Mouse (Mus musculus): ENCODE measurements around the gene Nwd2.
A peak's percentile ranks its signal among the peaks of the same experiment; 100 is the strongest.

The Nwd2 gene

GRCm38 (mm10) chr5:63728955-63729354 lies 80.1 kb downstream of the Nwd2 start:
- TF ChIP-seq CTCF (conservative IDR thresholded peaks at IDR 0.05; ENCODE audit: low read length): no peak
- no peak for TF ChIP-seq POU5F1 (IDR thresholded peaks at IDR 0.05; ENCODE audit: borderline replicate concordance, low read length)
- TF ChIP-seq NANOG (IDR thresholded peaks at IDR 0.05; ENCODE audit: borderline replicate concordance, low read length): no peak
- H3K4me1 ChIP-seq (replicated peaks; ENCODE audit: low read depth, low read length): no peaks in the 10 kb centered on the region
- no peak overlapping the region for H3K4me3 ChIP-seq (replicated peaks; ENCODE audit: low read length)
- no peaks in the 10 kb centered on the region for H3K27me3 ChIP-seq (ENCODE audit: insufficient read depth, low read length)
- H3K9me3 ChIP-seq (ENCODE audit: low read length): no peaks in the 10 kb centered on the region
- H3K36me3 ChIP-seq (ENCODE audit: insufficient read depth, low read length): no peaks in the 10 kb centered on the region

DNA sequence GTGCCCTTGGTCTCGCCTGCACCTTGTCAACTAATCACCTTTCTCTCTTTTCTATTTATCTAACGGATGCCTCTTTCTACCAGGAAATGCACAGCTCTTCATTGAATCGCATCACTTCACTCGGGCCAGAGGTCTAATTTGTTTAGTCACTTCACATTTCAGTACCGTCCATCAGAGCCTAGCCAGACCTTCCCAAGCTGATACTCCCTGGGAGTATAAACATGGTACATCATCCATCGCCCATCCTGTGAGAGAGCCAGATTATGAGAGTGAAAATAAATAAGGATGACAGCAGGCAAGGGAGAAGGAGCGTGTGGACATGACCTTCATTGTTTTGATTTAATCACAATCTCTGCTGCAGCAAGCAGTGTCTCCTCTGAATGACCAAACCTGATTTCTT lies 86.6 kb downstream of the Nwd2 start:
- H3K4me3 ChIP-seq (replicated peaks; ENCODE audit: low read length): no peak overlapping the region
- no peaks in the 10 kb centered on the region for H3K9me3 ChIP-seq (ENCODE audit: low read length)
- no peaks in the 10 kb centered on the region for H3K36me3 ChIP-seq (ENCODE audit: insufficient read depth, low read length)
- H3K27me3 ChIP-seq (ENCODE audit: insufficient read depth, low read length): no peaks in the 10 kb centered on the region
- H3K4me1 ChIP-seq (replicated peaks; ENCODE audit: low read depth, low read length): no peaks in the 10 kb centered on the region
- TF ChIP-seq NANOG (IDR thresholded peaks at IDR 0.05; ENCODE audit: borderline replicate concordance, low read length) (no peak), CTCF (conservative IDR thresholded peaks at IDR 0.05; ENCODE audit: low read length) (no peak), POU5F1 (IDR thresholded peaks at IDR 0.05; ENCODE audit: borderline replicate concordance, low read length) (no peak)

DNA sequence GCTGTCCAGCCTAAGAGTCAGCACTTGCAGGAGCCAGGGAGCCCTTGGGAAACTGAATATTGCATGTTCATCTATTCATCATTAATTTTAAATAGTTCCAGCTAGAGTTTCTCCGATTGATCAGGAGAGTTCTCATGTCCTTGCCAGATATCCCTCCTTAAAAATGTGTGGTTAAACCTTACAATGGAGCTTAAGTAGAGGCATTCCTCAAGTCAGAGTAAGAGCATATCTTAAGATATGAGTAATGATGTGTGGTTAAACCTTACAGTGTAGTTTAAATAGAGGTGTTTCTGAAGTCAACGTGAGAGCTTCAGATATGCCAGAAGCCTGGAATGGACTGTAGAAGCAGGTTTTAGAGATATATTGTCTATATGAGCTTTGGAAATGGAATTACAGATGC lies 94.5 kb downstream of the Nwd2 start:
- Histone ChIP-seq H3K4me1 (replicated peaks; ENCODE audit: low read depth, low read length) (no peaks in the 10 kb centered on the region), H3K9me3 (ENCODE audit: low read length) (no peaks in the 10 kb centered on the region; the same call in 1 of the 2 replicates), H3K27me3 (ENCODE audit: insufficient read depth, low read length) (no peaks in the 10 kb centered on the region), H3K4me3 (replicated peaks; ENCODE audit: low read length) (no peak overlapping the region), H3K36me3 (ENCODE audit: insufficient read depth, low read length) (no peaks in the 10 kb centered on the region)
- no peak for TF ChIP-seq CTCF (conservative IDR thresholded peaks at IDR 0.05; ENCODE audit: low read length)
- TF ChIP-seq POU5F1 (IDR thresholded peaks at IDR 0.05; ENCODE audit: borderline replicate concordance, low read length): no peak
- TF ChIP-seq NANOG (IDR thresholded peaks at IDR 0.05; ENCODE audit: borderline replicate concordance, low read length): no peak

GRCm38 (mm10) chr5:63748299-63748698 lies 99.4 kb downstream of the Nwd2 start:
- Histone ChIP-seq H3K36me3 (ENCODE audit: insufficient read depth, low read length) (no peaks in the 10 kb centered on the region), H3K4me1 (replicated peaks; ENCODE audit: low read depth, low read length) (no peaks in the 10 kb centered on the region), H3K27me3 (ENCODE audit: insufficient read depth, low read length) (no peaks in the 10 kb centered on the region), H3K9me3 (ENCODE audit: low read length) (no peaks in the 10 kb centered on the region; the same call in 1 of the 2 replicates), H3K4me3 (replicated peaks; ENCODE audit: low read length) (no peak overlapping the region)
- TF ChIP-seq POU5F1 (IDR thresholded peaks at IDR 0.05; ENCODE audit: borderline replicate concordance, low read length) (no peak), CTCF (conservative IDR thresholded peaks at IDR 0.05; ENCODE audit: low read length) (no peak), NANOG (IDR thresholded peaks at IDR 0.05; ENCODE audit: borderline replicate concordance, low read length) (no peak)

DNA sequence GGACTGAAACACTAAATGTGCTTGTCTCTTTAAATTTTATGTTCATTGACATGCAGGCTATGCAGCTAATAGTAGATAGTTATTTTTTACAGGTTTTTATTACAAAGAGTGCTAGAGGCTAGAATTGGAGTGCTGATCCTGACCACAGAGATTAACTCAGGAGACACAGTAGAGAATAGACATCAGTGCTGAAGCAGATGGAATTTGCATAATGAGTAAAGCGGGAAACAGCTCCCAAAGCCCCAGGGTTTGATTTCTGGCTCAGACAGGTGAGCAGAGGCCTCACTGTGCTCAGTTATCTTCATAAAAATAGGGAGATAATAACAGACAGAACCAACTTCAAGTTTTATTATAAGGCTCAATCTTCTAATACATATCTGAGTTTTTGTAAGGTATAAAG lies 99.9 kb downstream of the Nwd2 start:
- no peaks in the 10 kb centered on the region; the same call in 1 of the 2 replicates for H3K9me3 ChIP-seq (ENCODE audit: low read length)
- H3K36me3 ChIP-seq (ENCODE audit: insufficient read depth, low read length): no peaks in the 10 kb centered on the region
- no peaks in the 10 kb centered on the region for H3K4me1 ChIP-seq (replicated peaks; ENCODE audit: low read depth, low read length)
- no peak for TF ChIP-seq NANOG (IDR thresholded peaks at IDR 0.05; ENCODE audit: borderline replicate concordance, low read length)
- no peak for TF ChIP-seq POU5F1 (IDR thresholded peaks at IDR 0.05; ENCODE audit: borderline replicate concordance, low read length)
- no peak for TF ChIP-seq CTCF (conservative IDR thresholded peaks at IDR 0.05; ENCODE audit: low read length)
- no peak overlapping the region for H3K4me3 ChIP-seq (replicated peaks; ENCODE audit: low read length)
- H3K27me3 ChIP-seq (ENCODE audit: insufficient read depth, low read length): no peaks in the 10 kb centered on the region

GRCm38 (mm10) chr5:63755092-63755761 lies 106.3 kb downstream of the Nwd2 start:
- TF ChIP-seq CTCF (conservative IDR thresholded peaks at IDR 0.05; ENCODE audit: low read length) (peak; percentile 29; the same call in 1 of the 2 replicates), NANOG (IDR thresholded peaks at IDR 0.05; ENCODE audit: borderline replicate concordance, low read length) (no peak)
- no peaks in the 10 kb centered on the region for H3K4me1 ChIP-seq (replicated peaks; ENCODE audit: low read depth, low read length)
- no peaks in the 10 kb centered on the region for H3K9me3 ChIP-seq (ENCODE audit: low read length)
- no peaks in the 10 kb centered on the region for H3K36me3 ChIP-seq (ENCODE audit: insufficient read depth, low read length)
- no peaks in the 10 kb centered on the region for H3K27me3 ChIP-seq (ENCODE audit: insufficient read depth, low read length)
- no peak overlapping the region for H3K4me3 ChIP-seq (replicated peaks; ENCODE audit: low read length)

DNA sequence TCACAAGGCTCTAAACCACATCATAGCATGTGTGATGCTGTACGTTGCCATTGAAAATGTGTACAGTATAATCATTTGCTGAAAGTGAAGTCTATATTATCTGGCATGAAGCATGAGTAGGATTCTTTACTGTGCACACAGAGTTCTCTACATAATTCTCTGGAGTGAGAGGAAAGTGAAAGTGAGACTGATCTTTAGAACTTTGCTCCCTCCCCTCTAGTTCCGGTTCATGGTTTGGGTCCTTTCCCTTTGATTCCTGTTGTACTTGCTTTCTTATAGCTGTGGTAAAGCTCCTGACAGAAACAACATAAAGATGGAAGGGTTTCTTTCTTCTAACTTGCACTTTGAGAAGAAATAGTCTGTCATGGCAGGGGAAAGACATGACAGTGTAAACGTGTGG lies 107.0 kb downstream of the Nwd2 start:
- TF ChIP-seq CTCF (conservative IDR thresholded peaks at IDR 0.05; ENCODE audit: low read length) (no peak), NANOG (IDR thresholded peaks at IDR 0.05; ENCODE audit: borderline replicate concordance, low read length) (no peak), POU5F1 (IDR thresholded peaks at IDR 0.05; ENCODE audit: borderline replicate concordance, low read length) (no peak)
- H3K27me3 ChIP-seq (ENCODE audit: insufficient read depth, low read length): no peaks in the 10 kb centered on the region
- no peaks in the 10 kb centered on the region for H3K9me3 ChIP-seq (ENCODE audit: low read length)
- H3K36me3 ChIP-seq (ENCODE audit: insufficient read depth, low read length): no peaks in the 10 kb centered on the region
- no peaks in the 10 kb centered on the region for H3K4me1 ChIP-seq (replicated peaks; ENCODE audit: low read depth, low read length)
- H3K4me3 ChIP-seq (replicated peaks; ENCODE audit: low read length): no peak overlapping the region

DNA sequence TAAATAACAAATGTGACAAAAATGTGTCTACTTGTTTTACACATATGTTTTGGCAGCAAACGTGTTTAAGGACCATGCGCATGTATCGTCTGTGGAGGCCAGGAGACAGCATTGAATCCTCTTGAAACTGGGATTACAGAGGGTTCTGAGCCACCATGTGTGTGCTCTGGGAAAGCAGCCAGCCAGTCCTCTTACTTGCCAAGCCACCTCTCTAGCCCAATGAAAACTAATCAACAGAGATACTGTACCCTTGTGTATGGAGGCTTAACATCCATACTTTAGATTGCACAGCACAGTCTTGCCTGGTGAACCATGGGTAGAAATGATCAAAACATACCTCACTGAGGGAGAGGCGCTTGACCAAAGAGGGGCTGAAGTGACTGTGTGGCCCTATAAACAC lies 117.0 kb downstream of the Nwd2 start:
- no peak for TF ChIP-seq POU5F1 (IDR thresholded peaks at IDR 0.05; ENCODE audit: borderline replicate concordance, low read length)
- TF ChIP-seq NANOG (IDR thresholded peaks at IDR 0.05; ENCODE audit: borderline replicate concordance, low read length): no peak
- no peak for TF ChIP-seq CTCF (conservative IDR thresholded peaks at IDR 0.05; ENCODE audit: low read length)
- Histone ChIP-seq H3K4me1 (replicated peaks; ENCODE audit: low read depth, low read length) (no peaks in the 10 kb centered on the region), H3K36me3 (ENCODE audit: insufficient read depth, low read length) (no peaks in the 10 kb centered on the region), H3K27me3 (ENCODE audit: insufficient read depth, low read length) (no peaks in the 10 kb centered on the region), H3K9me3 (ENCODE audit: low read length) (no peaks in the 10 kb centered on the region), H3K4me3 (replicated peaks; ENCODE audit: low read length) (no peak overlapping the region)

- TF ChIP-seq NANOG (IDR thresholded peaks at IDR 0.05; ENCODE audit: borderline replicate concordance, low read length): no peak
- no peak for TF ChIP-seq POU5F1 (IDR thresholded peaks at IDR 0.05; ENCODE audit: borderline replicate concordance, low read length)
- TF ChIP-seq CTCF (conservative IDR thresholded peaks at IDR 0.05; ENCODE audit: low read length): peak; percentile 66
- Histone ChIP-seq H3K4me1 (replicated peaks; ENCODE audit: low read depth, low read length) (no peaks in the 10 kb centered on the region), H3K27me3 (ENCODE audit: insufficient read depth, low read length) (no peaks in the 10 kb centered on the region), H3K4me3 (replicated peaks; ENCODE audit: low read length) (no peak overlapping the region), H3K9me3 (ENCODE audit: low read length) (no peaks in the 10 kb centered on the region), H3K36me3 (ENCODE audit: insufficient read depth, low read length) (no peaks in the 10 kb centered on the region)
Measured at GRCm38 (mm10) chr5:63766715-63767114, 117.8 kb downstream of the Nwd2 start.
